Mouse (Mus musculus) bone marrow, adult 2 months (tissue): Measurements from ENCODE around the gene Bicdl2.
A peak's percentile ranks its signal among the peaks of the same experiment; 100 is the strongest.

ENCODE experiments used
- CTCF ChIP-seq: fragments of 200-500 bp; IDR thresholded peaks from 2 replicates; pipeline ENCODE4 v1.5.1; 2011; ENCODE audit warnings: low read length, control low read depth; ENCODE audit not compliant: control insufficient read depth, insufficient read depth
- POLR2A ChIP-seq: fragments of 200-500 bp; IDR thresholded peaks from 2 replicates; pipeline ENCODE4 v1.6.1; 2011; ENCODE audit warnings: low read depth, mild to moderate bottlenecking, control low read depth, low read length, borderline replicate concordance; ENCODE audit not compliant: control insufficient read depth

DNA sequence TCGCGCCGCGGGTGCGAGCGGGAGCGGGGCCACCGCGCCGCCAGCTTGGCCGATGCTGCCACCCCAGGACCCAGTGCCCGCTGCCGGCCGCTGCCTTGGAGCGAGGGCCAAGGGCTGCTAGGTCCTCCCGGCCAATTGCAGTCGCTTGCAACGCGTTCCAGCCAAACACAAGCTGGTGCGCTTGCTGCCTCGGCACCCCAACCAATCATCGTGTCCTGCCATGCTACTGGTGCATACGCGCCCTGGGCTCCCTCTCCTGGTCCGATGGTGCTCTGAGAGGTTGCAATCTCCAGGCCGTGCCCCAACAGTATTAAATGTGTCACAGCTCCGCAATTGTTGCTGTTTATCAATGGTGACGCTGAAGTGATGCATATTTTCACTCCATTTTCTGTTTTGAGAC, 39.8 kb downstream of the Bicdl2 start:
- no peak for TF ChIP-seq POLR2A
- TF ChIP-seq CTCF, result peak; percentile 58
